Mouse (Mus musculus) testis, adult 2 months (tissue): Measurements from ENCODE around the gene Tmem26. TPM values are rescaled to one million over a fixed set of nuclear protein-coding genes. Genes with fewer than 3 reads are reported as not detected.

Source experiments
- H3K27ac ChIP-seq: fragments of 200-500 bp; 2 replicates; pipeline ENCODE4 v1.5.1; 2012; ENCODE audit warnings: low read depth, low read length; ENCODE audit not compliant: control insufficient read depth, insufficient read depth
- H3K27me3 ChIP-seq: fragments of 200-500 bp; 2 replicates; pipeline ENCODE4 v1.6.1; 2012; ENCODE audit warnings: mild to moderate bottlenecking, low read length, moderate library complexity; ENCODE audit not compliant: control insufficient read depth, insufficient read depth
- H3K36me3 ChIP-seq: fragments of 200-500 bp; 2 replicates; pipeline ENCODE4 v1.6.1; 2012; ENCODE audit warnings: mild to moderate bottlenecking, low read length; ENCODE audit not compliant: control insufficient read depth, insufficient read depth
- H3K4me1 ChIP-seq: fragments of 200-500 bp; 2 replicates; pipeline ENCODE4 v1.6.1; 2012; ENCODE audit warnings: low read length; ENCODE audit not compliant: control insufficient read depth, insufficient read depth
- H3K4me3 ChIP-seq: fragments of 200-500 bp; 2 replicates; pipeline ENCODE4 v1.5.1; 2012; ENCODE audit warnings: low read depth, mild to moderate bottlenecking, low read length, moderate library complexity, mixed read lengths; ENCODE audit not compliant: control insufficient read depth
- CTCF ChIP-seq: fragments of 200-500 bp; IDR thresholded peaks from 2 replicates; pipeline ENCODE4 v1.5.1; 2012; ENCODE audit warnings: low read depth, mild to moderate bottlenecking, inconsistent platforms, low read length, moderate library complexity; ENCODE audit not compliant: control insufficient read depth, insufficient read depth, insufficient replicate concordance
- POLR2A ChIP-seq: fragments of 200-500 bp; IDR thresholded peaks from 2 replicates; pipeline ENCODE4 v1.6.1; 2012; ENCODE audit warnings: low read depth, mild to moderate bottlenecking, inconsistent platforms, low read length, moderate library complexity; ENCODE audit not compliant: control insufficient read depth
- polyA plus RNA-seq: library from polyadenylated mRNA; depleted of rRNA; stranded (reverse); fragments of >200 nt; gene quantifications from 2 replicates; pipeline ENCODE4 v1.2.3, GENCODE M21; 2012; rRNA removed

Tmem26 gene
- 0.06 and 0.08 TPM in 2 replicates for polyA plus RNA-seq

GRCm38 (mm10) chr10:68723568-68724360 is at the start of gene Tmem26:
Gene Tmem26 (plus strand): TSS chr10:68723646.
- TF ChIP-seq CTCF (no peak), POLR2A (no peak)
- Histone ChIP-seq H3K4me3 (peak within 1 kb of the TSS; percentile 17; the same call in 1 of the 2 replicates), H3K27ac (no peak within 1 kb of the TSS), H3K36me3 (no peaks in the 10 kb centered on the region), H3K27me3 (no peaks in the 10 kb centered on the region), H3K4me1 (peaks cover 7% of the 10 kb centered on the region; the same call in 1 of the 2 replicates)

GRCm38 (mm10) chr10:68678678-68679077 is 44.8 kb upstream of the Tmem26 start:
- Histone ChIP-seq H3K27ac (no peak overlapping the region), H3K4me1 (no peaks in the 10 kb centered on the region), H3K36me3 (no peaks in the 10 kb centered on the region), H3K27me3 (no peaks in the 10 kb centered on the region), H3K4me3 (no peak overlapping the region)
- TF ChIP-seq POLR2A (no peak), CTCF (no peak)

- Histone ChIP-seq H3K27ac (no peak overlapping the region), H3K27me3 (no peaks in the 10 kb centered on the region), H3K4me1 (no peaks in the 10 kb centered on the region), H3K36me3 (no peaks in the 10 kb centered on the region), H3K4me3 (no peak overlapping the region)
- TF ChIP-seq CTCF (no peak), POLR2A (no peak)
These were observed 42.2 kb upstream of the Tmem26 start for GRCm38 (mm10) chr10:68681233-68681632.

- Histone ChIP-seq H3K4me1 (no peaks in the 10 kb centered on the region), H3K27ac (no peak overlapping the region), H3K4me3 (no peak overlapping the region), H3K27me3 (no peaks in the 10 kb centered on the region), H3K36me3 (no peaks in the 10 kb centered on the region)
- no peak for TF ChIP-seq POLR2A
- no peak for TF ChIP-seq CTCF
These were observed 37.9 kb upstream of the Tmem26 start for GRCm38 (mm10) chr10:68685510-68685909.

- Histone ChIP-seq H3K4me1 (no peaks in the 10 kb centered on the region; the same call in 1 of the 2 replicates), H3K27me3 (no peaks in the 10 kb centered on the region), H3K36me3 (no peaks in the 10 kb centered on the region), H3K4me3 (no peak overlapping the region), H3K27ac (no peak overlapping the region)
- TF ChIP-seq CTCF = no peak
- no peak for TF ChIP-seq POLR2A
These were observed 32.3 kb upstream of the Tmem26 start for GRCm38 (mm10) chr10:68691116-68691515.

GRCm38 (mm10) chr10:68692401-68692800 is 31.0 kb upstream of the Tmem26 start:
- Histone ChIP-seq H3K36me3 (no peaks in the 10 kb centered on the region), H3K4me1 (no peaks in the 10 kb centered on the region; the same call in 1 of the 2 replicates), H3K4me3 (no peak overlapping the region), H3K27me3 (no peaks in the 10 kb centered on the region), H3K27ac (no peak overlapping the region)
- TF ChIP-seq CTCF = no peak

GRCm38 (mm10) chr10:68695760-68696336 is 27.6 kb upstream of the Tmem26 start:
- Histone ChIP-seq H3K4me3 (no peak overlapping the region), H3K27me3 (no peaks in the 10 kb centered on the region), H3K4me1 (no peaks in the 10 kb centered on the region; the same call in 1 of the 2 replicates), H3K36me3 (no peaks in the 10 kb centered on the region), H3K27ac (no peak overlapping the region)
- TF ChIP-seq POLR2A = no peak
- no peak for TF ChIP-seq CTCF
